ENCODE assay signal across 35 mouse cellular contexts in the genomic region with DNA sequence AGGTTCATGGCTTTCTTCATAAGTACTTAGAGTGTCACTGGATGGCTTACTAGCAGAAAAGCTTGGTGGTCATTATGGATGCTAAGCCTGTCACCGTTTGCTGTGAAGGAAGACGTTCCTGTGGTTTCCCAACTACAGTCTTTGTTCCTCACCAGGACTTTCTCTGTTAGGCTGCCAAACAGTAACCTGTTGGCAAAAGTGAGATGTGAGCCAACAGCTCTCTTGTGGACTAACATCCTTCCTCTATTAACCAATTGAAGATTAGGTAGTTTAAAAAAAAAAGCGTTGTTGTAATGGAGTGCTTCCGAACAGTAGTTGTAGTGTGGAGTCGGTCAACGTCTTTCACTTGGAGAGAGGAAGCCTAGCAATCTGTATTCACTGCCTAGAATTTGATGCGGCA.
"Had no signal": no experiment of that assay in that cellular context is flagged by ENCODE, and none has a peak within 500 bp of the region (broad histone marks: within the 10 kb centered on the region; RNA-seq: fewer than 3 reads in every experiment).

No protein-coding gene starts in this region.

- H3K27me3 ChIP-seq: heart, embryonic 12.5 days; heart, embryonic 13.5 days; heart, embryonic 15.5 days; hindbrain, embryonic 12.5 days; hindbrain, embryonic 13.5 days; hindbrain, embryonic 15.5 days; intestine, embryonic 15.5 days; kidney, embryonic 15.5 days had no signal

- DNase-seq: heart, postnatal 10 days; heart, postnatal 14 days; heart, postnatal 36 days; heart, postnatal 4 days; kidney, adult 11 months; kidney, adult 18-20 months; kidney, adult 2 months; kidney, adult 8-10 months; kidney, adult 9 months; kidney, postnatal 10 days; kidney, postnatal 14 days; kidney, postnatal 25 days; kidney, postnatal 36 days; kidney, postnatal 4 days; layer of hippocampus, adult 9-11 months; layer of hippocampus, postnatal 36 days had no signal

- H3K9me3 ChIP-seq: heart, embryonic 10.5 days; heart, embryonic 13.5 days; heart, embryonic 15.5 days; hindbrain, embryonic 10.5 days; hindbrain, embryonic 12.5 days; hindbrain, embryonic 13.5 days; hindbrain, embryonic 15.5 days; intestine, embryonic 15.5 days; kidney, embryonic 15.5 days had no signal

- H3K9ac ChIP-seq: heart, embryonic 12.5 days; heart, embryonic 13.5 days; heart, embryonic 15.5 days; hindbrain, embryonic 12.5 days; hindbrain, embryonic 13.5 days; hindbrain, embryonic 14.5 days; hindbrain, embryonic 15.5 days; intestine, embryonic 15.5 days; kidney, embryonic 15.5 days had no signal

- H3K4me1 ChIP-seq: heart, embryonic 10.5 days; heart, embryonic 12.5 days; heart, embryonic 13.5 days; heart, embryonic 15.5 days; hindbrain, embryonic 10.5 days; hindbrain, embryonic 12.5 days; hindbrain, embryonic 13.5 days; hindbrain, embryonic 15.5 days; intestine, embryonic 15.5 days; kidney, embryonic 15.5 days had no signal

- H3K4me2 ChIP-seq: heart, embryonic 11.5 days; heart, embryonic 12.5 days; heart, embryonic 13.5 days; heart, embryonic 15.5 days; hindbrain, embryonic 12.5 days; hindbrain, embryonic 13.5 days; hindbrain, embryonic 14.5 days; hindbrain, embryonic 15.5 days; intestine, embryonic 15.5 days; kidney, embryonic 15.5 days had no signal

- H3K36me3 ChIP-seq: heart, embryonic 10.5 days; heart, embryonic 12.5 days; heart, embryonic 13.5 days; heart, embryonic 15.5 days; hindbrain, embryonic 10.5 days; hindbrain, embryonic 12.5 days; hindbrain, embryonic 13.5 days; hindbrain, embryonic 15.5 days; intestine, embryonic 15.5 days; kidney, embryonic 15.5 days had no signal

- H3K27ac ChIP-seq: heart, embryonic 10.5 days; heart, embryonic 13.5 days; heart, embryonic 15.5 days; hindbrain, embryonic 10.5 days; hindbrain, embryonic 12.5 days; hindbrain, embryonic 13.5 days; hindbrain, embryonic 14.5 days; hindbrain, embryonic 15.5 days; hindbrain, postnatal 0 days; intestine, embryonic 15.5 days; kidney, embryonic 15.5 days; kidney, postnatal 0 days; layer of hippocampus, adult 2 months had no signal

- H3K4me3 ChIP-seq: heart, embryonic 10.5 days; heart, embryonic 12.5 days; heart, embryonic 13.5 days; heart, embryonic 15.5 days; hindbrain, embryonic 10.5 days; hindbrain, embryonic 12.5 days; hindbrain, embryonic 13.5 days; hindbrain, embryonic 15.5 days; intestine, embryonic 15.5 days; kidney, embryonic 15.5 days; layer of hippocampus, adult 2 months had no signal

- ATAC-seq: hindbrain, embryonic 16.5 days; hindbrain, postnatal 0 days; inflammation-experienced regulatory T-cells, adult 6 months; intestine, embryonic 15.5 days; intestine, embryonic 16.5 days; intestine, postnatal 0 days had no signal
